Mouse (Mus musculus) heart, embryonic 14.5 days (tissue): ENCODE measurements around the gene Lipn. TPM values are rescaled to one million over a fixed set of nuclear protein-coding genes. Genes with fewer than 3 reads are reported as not detected.

Experiments
- ATAC-seq: fragments of 200-750 bp; cut with Nextera tagmentation; 2 replicates; pipeline ENCODE4 v1.8.0; 2017; ENCODE audit warnings: low read depth, moderate TSS enrichment; ENCODE audit not compliant: insufficient number of reproducible peaks, insufficient read depth, low FRiP score
- H3K27ac ChIP-seq, 2 experiments: fragments of 200-500 bp in 1 of 2; fragments of 300-500 bp in 1 of 2; sonication (generic) in 1 of 2; replicated peaks in 1 of 2; 2 replicates each; pipeline ENCODE4 v1.5.1; 2012 to 2014; ENCODE audit warnings: low read depth in 2 of 2, low read length in 2 of 2, control low read depth in 1 of 2, mild to moderate bottlenecking in 1 of 2, mixed read lengths in 1 of 2; ENCODE audit not compliant: control insufficient read depth in 1 of 2, insufficient read depth in 1 of 2
- H3K27me3 ChIP-seq: fragments of 300-500 bp; sonication (generic); 2 replicates; pipeline ENCODE4 v1.6.1; 2014; ENCODE audit warnings: mild to moderate bottlenecking, low read length, control low read depth; ENCODE audit not compliant: control insufficient read depth, insufficient read depth
- H3K36me3 ChIP-seq: fragments of 300-500 bp; sonication (generic); 2 replicates; pipeline ENCODE4 v1.6.1; 2014; ENCODE audit warnings: mild to moderate bottlenecking, control low read depth, low read length, mixed read lengths; ENCODE audit not compliant: control insufficient read depth, insufficient read depth
- H3K4me1 ChIP-seq, 2 experiments: fragments of 200-500 bp in 1 of 2; fragments of 300-500 bp in 1 of 2; sonication (generic) in 1 of 2; 2 replicates each; pipeline ENCODE4 v1.6.1; 2012 to 2014; ENCODE audit warnings: low read length in 2 of 2, control low read depth in 1 of 2, mixed read lengths in 1 of 2; ENCODE audit not compliant: control insufficient read depth in 2 of 2, insufficient read depth in 2 of 2
- H3K4me2 ChIP-seq: fragments of 300-500 bp; sonication (generic); 2 replicates; pipeline ENCODE4 v1.6.1; 2014; ENCODE audit warnings: mild to moderate bottlenecking, low read length
- H3K4me3 ChIP-seq, 2 experiments: fragments of 200-500 bp in 1 of 2; fragments of 300-500 bp in 1 of 2; sonication (generic) in 1 of 2; 2 replicates each; pipeline ENCODE4 v1.5.1; 2012 to 2014; ENCODE audit warnings: low read length in 2 of 2, mild to moderate bottlenecking in 2 of 2, control low read depth in 1 of 2, low read depth in 1 of 2, moderate library complexity in 1 of 2; ENCODE audit not compliant: control insufficient read depth in 1 of 2, insufficient read depth in 1 of 2
- H3K9ac ChIP-seq: fragments of 300-500 bp; sonication (generic); 2 replicates; pipeline ENCODE4 v1.6.1; 2014; ENCODE audit warnings: mild to moderate bottlenecking, low read length
- H3K9me3 ChIP-seq: fragments of 300-500 bp; sonication (generic); 2 replicates; pipeline ENCODE4 v1.6.1; 2016; ENCODE audit warnings: low read length, control low read depth; ENCODE audit not compliant: control insufficient read depth
- WGBS: fragments of 180-500 bp; shearing (Covaris S2); extraction: QIAGEN DNeasy Blood & Tissue Kit; methylation state at CpG from one replicate; pipeline ENCODE4 v1.1.7; 2014; 5-methylcytosine and 5-hydroxymethylcytosine counted together
- polyA plus RNA-seq: library from polyadenylated mRNA; unstranded; fragments of >200 nt; fragmentation: Nextera tagmentation; extraction: Ambion mirVana; gene quantifications from 2 replicates; pipeline ENCODE4 v1.2.1, GENCODE M21; 2014

Gene Lipn
- polyA plus RNA-seq, 1 experiment from 2014 or later = not detected

- Histone ChIP-seq H3K27ac (no peak overlapping the region), H3K27me3 (no peaks in the 10 kb centered on the region), H3K4me1 (no peaks in the 10 kb centered on the region), H3K4me2 (no peak overlapping the region), H3K4me3 (no peak overlapping the region), H3K36me3 (no peaks in the 10 kb centered on the region), H3K9me3 (no peaks in the 10 kb centered on the region), H3K9ac (no peak overlapping the region)
- WGBS = 52% methylated on average over 1 of the region's 1 CpGs
- no peak for ATAC-seq
These were observed 3.6 kb upstream of the Lipn start for GRCm38 (mm10) chr19:34063547-34063946.

DNA sequence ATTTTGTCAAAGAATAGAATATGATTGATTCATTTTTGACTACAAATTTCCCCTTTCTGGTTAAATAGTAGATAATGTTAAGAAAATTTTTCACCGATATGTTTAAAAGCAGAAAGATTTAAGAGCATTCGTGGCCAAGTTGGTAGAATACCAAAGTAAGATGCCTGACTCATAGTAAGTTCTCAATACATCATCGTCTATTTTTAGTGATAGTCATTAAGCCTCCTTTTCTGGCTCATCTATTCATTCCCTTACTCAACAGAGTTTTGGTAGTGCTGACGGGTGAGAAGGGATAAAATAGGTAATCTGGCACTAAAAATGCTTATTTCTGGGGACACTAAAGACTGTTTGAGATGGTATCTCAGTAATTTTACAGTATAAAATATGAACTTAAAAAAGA is 3.1 kb upstream of the Lipn start:
- 83% methylated on average over 4 of the region's 4 CpGs for WGBS
- no peaks in the 10 kb centered on the region for H3K27me3 ChIP-seq
- no peak for ATAC-seq
- H3K9me3 ChIP-seq = no peaks in the 10 kb centered on the region
- no peaks in the 10 kb centered on the region for H3K36me3 ChIP-seq
- H3K4me3 ChIP-seq = no peak overlapping the region
- H3K4me2 ChIP-seq = no peak overlapping the region
- no peak overlapping the region for H3K9ac ChIP-seq
- no peaks in the 10 kb centered on the region for H3K4me1 ChIP-seq
- no peak overlapping the region for H3K27ac ChIP-seq

- H3K9ac ChIP-seq = no peak overlapping the region
- H3K36me3 ChIP-seq = no peaks in the 10 kb centered on the region
- H3K27ac ChIP-seq = no peak overlapping the region
- H3K27me3 ChIP-seq = no peaks in the 10 kb centered on the region
- no peaks in the 10 kb centered on the region for H3K4me1 ChIP-seq
- no peak overlapping the region for H3K4me3 ChIP-seq
- H3K9me3 ChIP-seq = no peaks in the 10 kb centered on the region
- no peak overlapping the region for H3K4me2 ChIP-seq
- no peak for ATAC-seq
These were observed 7.1 kb downstream of the Lipn start for GRCm38 (mm10) chr19:34074239-34074638.

GRCm38 (mm10) chr19:34078130-34078529 is 11.0 kb downstream of the Lipn start:
- Histone ChIP-seq H3K36me3 (no peaks in the 10 kb centered on the region), H3K4me2 (no peak overlapping the region), H3K4me1 (no peaks in the 10 kb centered on the region), H3K27ac (no peak overlapping the region), H3K4me3 (no peak overlapping the region), H3K9me3 (no peaks in the 10 kb centered on the region), H3K27me3 (no peaks in the 10 kb centered on the region), H3K9ac (no peak overlapping the region)
- 70% methylated on average over 2 of the region's 2 CpGs for WGBS
- no peak for ATAC-seq

GRCm38 (mm10) chr19:34089011-34089680 is 22.0 kb downstream of the Lipn start:
- Histone ChIP-seq H3K4me2 (no peak overlapping the region), H3K27me3 (no peaks in the 10 kb centered on the region), H3K9ac (no peak overlapping the region), H3K9me3 (no peaks in the 10 kb centered on the region), H3K4me3 (no peak overlapping the region), H3K27ac (no peak overlapping the region), H3K4me1 (no peaks in the 10 kb centered on the region), H3K36me3 (no peaks in the 10 kb centered on the region)
- ATAC-seq = no peak
- WGBS = 48% methylated on average over 3 of the region's 3 CpGs

DNA sequence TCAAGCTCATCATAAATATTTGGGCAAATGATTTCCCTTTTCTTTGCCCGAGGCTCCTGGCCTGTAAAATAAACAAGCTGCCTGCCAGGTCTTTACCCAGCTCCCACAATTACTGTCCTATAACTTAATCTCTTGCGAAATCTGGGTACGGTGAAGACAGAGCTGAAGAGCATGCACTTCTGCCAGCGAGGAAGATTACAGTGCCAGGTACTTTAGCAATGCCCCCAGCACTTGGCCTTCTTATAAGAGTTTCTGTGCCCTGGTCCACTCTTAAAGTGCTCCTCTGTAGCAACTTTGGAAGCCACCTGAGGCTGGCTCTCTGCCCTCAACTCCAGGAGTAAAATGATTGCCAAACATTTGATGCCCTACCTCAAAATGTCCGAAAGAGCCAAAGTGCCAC is 28.2 kb downstream of the Lipn start:
- Histone ChIP-seq H3K9me3 (no peaks in the 10 kb centered on the region), H3K4me2 (no peak overlapping the region), H3K36me3 (no peaks in the 10 kb centered on the region), H3K4me3 (no peak overlapping the region), H3K9ac (no peak overlapping the region), H3K27me3 (no peaks in the 10 kb centered on the region), H3K27ac (no peak overlapping the region), H3K4me1 (no peaks in the 10 kb centered on the region)
- no peak for ATAC-seq
- 70% methylated on average over 5 of the region's 5 CpGs for WGBS

- H3K4me1 ChIP-seq = no peaks in the 10 kb centered on the region
- 57% methylated on average over 1 of the region's 1 CpGs for WGBS
- no peak overlapping the region for H3K27ac ChIP-seq
- ATAC-seq = no peak
- H3K27me3 ChIP-seq = no peaks in the 10 kb centered on the region
- no peak overlapping the region for H3K4me3 ChIP-seq
- no peak overlapping the region for H3K4me2 ChIP-seq
- no peak overlapping the region for H3K9ac ChIP-seq
- H3K9me3 ChIP-seq = no peaks in the 10 kb centered on the region
- H3K36me3 ChIP-seq = no peaks in the 10 kb centered on the region
These were observed 29.1 kb downstream of the Lipn start for GRCm38 (mm10) chr19:34096228-34096627.

- Histone ChIP-seq H3K27me3 (no peaks in the 10 kb centered on the region), H3K4me1 (no peaks in the 10 kb centered on the region), H3K4me3 (no peak within 1 kb of the TSS), H3K36me3 (no peaks in the 10 kb centered on the region), H3K9me3 (no peaks in the 10 kb centered on the region), H3K9ac (no peak within 1 kb of the TSS), H3K27ac (no peak within 1 kb of the TSS), H3K4me2 (no peak within 1 kb of the TSS)
- 86% methylated on average over 4 of the region's 4 CpGs for WGBS
- no peak for ATAC-seq
These were observed 33.5 kb downstream of the Lipn start, which contains the start of gene Lipm for GRCm38 (mm10) chr19:34100633-34101032. Gene Lipm (plus strand): TSS chr19:34100933.
